Mouse (Mus musculus): Measurements from ENCODE around the gene Frmd8. TPM values are rescaled to one million over a fixed set of nuclear protein-coding genes. Genes with fewer than 3 reads are reported as not detected.
A peak's percentile ranks its signal among the peaks of the same experiment; 100 is the strongest.

Gene Frmd8
- total and polyA plus RNA-seq, 3 experiments = 22.8 to 34.4 TPM; not detected in 1

DNA sequence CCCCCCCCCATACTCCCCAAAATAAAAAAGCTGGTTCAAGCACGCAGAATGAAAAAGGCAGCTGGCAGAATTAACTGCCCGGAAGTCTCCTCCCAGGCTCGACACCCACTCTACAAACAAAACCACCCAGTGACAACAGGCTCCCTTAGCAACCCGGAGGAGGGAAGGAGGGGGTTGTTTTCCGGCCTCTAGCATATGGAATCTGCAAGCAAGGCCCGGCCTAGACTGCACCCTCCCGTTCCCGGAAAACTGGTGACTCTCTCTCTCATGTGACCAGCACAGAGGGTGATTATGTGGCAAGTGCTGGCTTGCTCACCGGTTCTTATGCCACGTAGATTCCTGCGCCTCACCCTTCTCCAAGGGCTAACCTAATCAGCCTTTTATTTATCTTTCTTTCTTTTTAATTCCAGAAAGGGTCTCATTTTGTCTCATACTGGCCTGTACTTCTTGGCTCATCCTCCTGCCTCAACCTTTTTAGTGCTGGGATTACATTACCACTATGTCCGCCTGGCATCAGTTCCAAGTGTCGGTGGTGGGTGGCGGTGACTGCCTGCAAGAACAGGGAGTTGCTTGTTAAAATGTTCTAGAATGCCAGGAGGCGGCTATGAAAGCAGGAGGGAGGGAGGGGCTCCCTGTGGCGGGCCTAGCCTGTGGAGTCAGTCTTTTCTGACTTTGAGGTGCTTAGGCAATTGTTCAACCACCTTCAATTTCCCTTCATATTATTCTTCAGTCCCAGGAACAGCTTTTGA, 28.3 kb downstream of the Frmd8 start:
- Histone ChIP-seq H3K4me1 (ENCODE audit: control insufficient read depth in 1 of 2, insufficient read depth in 2 of 2, low read length in 2 of 2) (peaks cover 15 to 58% of the 10 kb centered on the region in 2 experiments), H3K9ac (ENCODE audit: control insufficient read depth, low read depth, low read length, poor library complexity, severe bottlenecking) (peak overlapping the region; percentile 86), H3K9me3 (replicated peaks; ENCODE audit: insufficient read depth, low read length) (no peaks in the 10 kb centered on the region), H3K27me3 (ENCODE audit: control insufficient read depth in 1 of 2, insufficient read depth in 2 of 2, low read length in 2 of 2) (no peaks in the 10 kb centered on the region), H3K27ac (ENCODE audit: control insufficient read depth, low read depth, low read length) (peak overlapping the region; percentile 96), H3K36me3 (ENCODE audit: control insufficient read depth in 1 of 2, insufficient read depth in 2 of 2, low read length in 2 of 2) (peaks cover 0 to 42% of the 10 kb centered on the region in 2 experiments; a peak in 2 of 4 replicates), H3K79me2 (ENCODE audit: control insufficient read depth, insufficient read depth, low read length, poor library complexity) (peaks cover 36% of the 10 kb centered on the region), H3K4me3 (ENCODE audit: control insufficient read depth in 1 of 2, insufficient read depth in 1 of 2, low read depth in 2 of 2, low read length in 2 of 2) (peak overlapping the region; percentile 52 to 66)
- peak; percentile 93 for DNase-seq (ENCODE audit: low read depth, low spot score)
- TF ChIP-seq MAX (IDR thresholded peaks at IDR 0.05; ENCODE audit: low read length) (peak; percentile 67; the same call in 1 of the 2 replicates), ELF1 (IDR thresholded peaks at IDR 0.05; ENCODE audit: low read depth, low read length) (peak; percentile 67; the same call in 1 of the 2 replicates), BHLHE40 (IDR thresholded peaks at IDR 0.05; ENCODE audit: borderline replicate concordance, low read depth, low read length) (peak; percentile 88), E2F4 (IDR thresholded peaks at IDR 0.05; ENCODE audit: borderline replicate concordance, low read depth, low read length) (no peak), EP300 (IDR thresholded peaks at IDR 0.05; ENCODE audit: low read depth in 1 of 2, low read length in 2 of 2) (peak; percentile 12 to 77; a peak in 3 of 4 replicates), ETS1 (IDR thresholded peaks at IDR 0.05; ENCODE audit: low read depth, low read length) (peak; percentile 93), CHD1 (IDR thresholded peaks at IDR 0.05; ENCODE audit: low read depth, low read length) (peak; percentile 81; the same call in 1 of the 2 replicates), KAT2A (conservative IDR thresholded peaks at IDR 0.05; ENCODE audit: low read depth, low read length) (no peak; the same call in 1 of the 2 replicates), UBTF (IDR thresholded peaks at IDR 0.05; ENCODE audit: borderline replicate concordance, insufficient read depth, low read depth, low read length) (no peak), RCOR1 (IDR thresholded peaks at IDR 0.05; ENCODE audit: low read depth, low read length) (no peak), POLR2AphosphoS2 (IDR thresholded peaks at IDR 0.05; ENCODE audit: low read length) (peak; percentile 49; the same call in 1 of the 2 replicates), GABPA (IDR thresholded peaks at IDR 0.05; ENCODE audit: low read depth, low read length) (no peak), POLR2A (IDR thresholded peaks at IDR 0.05; ENCODE audit: control insufficient read depth in 1 of 2, insufficient read depth in 1 of 2, low read depth in 1 of 2, low read length in 2 of 2, poor library complexity in 1 of 2) (peak in 1 of 2 experiments; percentile 55; a peak in 2 of 4 replicates), CHD2 (IDR thresholded peaks at IDR 0.05; ENCODE audit: low read length) (no peak), GATA1 (IDR thresholded peaks at IDR 0.05; ENCODE audit: low read depth, low read length) (no peak), USF1 (IDR thresholded peaks at IDR 0.05; ENCODE audit: low read depth, low read length) (peak; percentile 91), TAL1 (IDR thresholded peaks at IDR 0.05; ENCODE audit: low read length) (no peak), JUND (IDR thresholded peaks at IDR 0.05; ENCODE audit: low read depth, low read length) (no peak), MXI1 (IDR thresholded peaks at IDR 0.05; ENCODE audit: low read depth, low read length) (peak; percentile 78), CTCF (IDR thresholded peaks at IDR 0.05 in 2 of 3, conservative IDR thresholded peaks at IDR 0.05 in 1 of 3; ENCODE audit: control insufficient read depth in 1 of 3, insufficient read depth in 1 of 3, low read depth in 2 of 3, low read length in 3 of 3, poor library complexity in 1 of 3, severe bottlenecking in 1 of 3) (no peak), SMC3 (IDR thresholded peaks at IDR 0.05; ENCODE audit: low read depth, low read length) (no peak), HCFC1 (IDR thresholded peaks at IDR 0.05; ENCODE audit: low read depth, low read length) (peak; percentile 70), POLR2AphosphoS5 (IDR thresholded peaks at IDR 0.05; ENCODE audit: borderline replicate concordance, low read depth, low read length) (no peak), NRF1 (IDR thresholded peaks at IDR 0.05; ENCODE audit: insufficient read depth, low read depth, low read length, poor library complexity, severe bottlenecking) (no peak), NELFE (IDR thresholded peaks at IDR 0.05; ENCODE audit: low read depth, low read length) (peak; percentile 47), MEF2A (IDR thresholded peaks at IDR 0.05; ENCODE audit: extremely low read depth, insufficient replicate concordance, low read depth, low read length, poor library complexity, severe bottlenecking) (no peak), TCF12 (IDR thresholded peaks at IDR 0.05; ENCODE audit: low read depth, low read length) (peak; percentile 67), ZC3H11A (IDR thresholded peaks at IDR 0.05; ENCODE audit: low read depth, low read length) (no peak), MYC (IDR thresholded peaks at IDR 0.05; ENCODE audit: low read depth, low read length) (peak; percentile 74; the same call in 1 of the 2 replicates), SIN3A (IDR thresholded peaks at IDR 0.05; ENCODE audit: low read length) (peak; percentile 92), MAFK (IDR thresholded peaks at IDR 0.05; ENCODE audit: borderline replicate concordance, low read depth, low read length) (no peak), TBP (IDR thresholded peaks at IDR 0.05; ENCODE audit: low read depth, low read length) (peak; percentile 85), RAD21 (IDR thresholded peaks at IDR 0.05; ENCODE audit: low read depth, low read length) (no peak), ZNF384 (IDR thresholded peaks at IDR 0.05; ENCODE audit: low read depth, low read length) (peak; percentile 48; the same call in 1 of the 2 replicates), MAZ (IDR thresholded peaks at IDR 0.05; ENCODE audit: low read depth, low read length) (peak; percentile 93), ZKSCAN1 (IDR thresholded peaks at IDR 0.05; ENCODE audit: low read depth, low read length) (no peak)
